Mouse (Mus musculus) stomach, postnatal 0 days (tissue): ENCODE results near the gene Agtpbp1.

Source experiments
- CTCF ChIP-seq: IDR thresholded peaks from 2 replicates; pipeline ENCODE4 v1.5.1; 2016; ENCODE audit warnings: antibody characterized with exemption, low read depth, mild to moderate bottlenecking, moderate library complexity
- EP300 ChIP-seq: optimal IDR thresholded peaks from 2 replicates; pipeline ENCODE3; 2016; ENCODE audit warnings: antibody characterized with exemption

DNA sequence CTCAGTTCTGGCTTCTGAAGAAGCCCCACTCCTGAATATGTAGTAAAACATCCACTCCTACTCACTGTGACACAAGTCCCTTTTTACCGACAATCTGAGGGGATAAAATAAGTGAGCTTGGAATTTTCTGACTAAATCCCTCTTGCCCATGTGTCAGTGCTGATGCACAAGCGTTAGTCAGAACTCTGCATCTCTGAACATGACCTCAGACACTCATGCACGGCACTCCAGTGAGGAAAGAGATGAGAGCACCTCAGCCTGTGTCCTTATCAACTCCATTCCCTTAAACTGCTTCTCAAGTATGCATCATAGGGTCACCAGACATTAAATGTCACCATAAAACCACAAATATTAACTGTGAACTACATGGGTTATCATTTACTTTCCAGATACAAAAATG lies 124.1 kb downstream of the Agtpbp1 start:
- TF ChIP-seq EP300 (no peak), CTCF (no peak)
